Mouse (Mus musculus): ENCODE measurements around the gene Tubgcp5.

DNA sequence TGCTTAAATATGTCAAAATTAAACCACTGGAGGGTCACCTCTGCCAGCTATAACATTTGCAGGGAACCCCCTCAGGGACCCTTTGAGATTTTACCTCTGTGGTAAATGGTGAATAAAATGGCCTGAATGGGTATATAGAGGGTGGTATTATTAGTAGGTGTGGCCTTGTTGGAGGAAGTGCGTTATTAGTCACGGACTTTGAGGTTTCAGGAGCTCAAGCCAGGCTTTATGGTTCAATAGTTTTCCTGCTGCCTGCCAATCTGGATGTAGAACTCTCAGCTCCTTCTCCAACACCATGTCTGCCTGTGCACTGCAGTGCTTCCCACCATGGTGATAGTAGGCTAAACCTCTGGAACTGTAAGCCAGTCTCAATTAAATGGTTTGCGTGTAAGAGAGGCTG, 75.3 kb downstream of the Tubgcp5 start:
- TF ChIP-seq CTCF (IDR thresholded peaks at IDR 0.05; ENCODE audit: borderline replicate concordance, insufficient read depth, low read length) (no peak), POLR2A (IDR thresholded peaks at IDR 0.05; ENCODE audit: low read depth, low read length) (no peak)
